Mouse (Mus musculus) embryonic fibroblast, embryonic 13.5 days (primary cell): ENCODE measurements around the gene Ptgds. TPM values are rescaled to one million over a fixed set of nuclear protein-coding genes. Genes with fewer than 3 reads are reported as not detected.
A peak's percentile ranks its signal among the peaks of the same experiment; 100 is the strongest.

Source experiments
- H3K27ac ChIP-seq: 2 replicates; pipeline ENCODE4 v1.5.1; 2012; ENCODE audit warnings: low read length, control low read depth, inconsistent platforms; ENCODE audit not compliant: insufficient read depth
- H3K4me1 ChIP-seq: 2 replicates; pipeline ENCODE4 v1.6.1; 2011; ENCODE audit warnings: low read length; ENCODE audit not compliant: control insufficient read depth, insufficient read depth
- H3K4me3 ChIP-seq: 2 replicates; pipeline ENCODE4 v1.5.1; 2011; ENCODE audit warnings: mild to moderate bottlenecking, control low read depth, low read length; ENCODE audit not compliant: insufficient read depth
- CTCF ChIP-seq: IDR thresholded peaks from 2 replicates; pipeline ENCODE4 v1.5.1; 2011; ENCODE audit warnings: mild to moderate bottlenecking, control low read depth, low read length, moderate library complexity, borderline replicate concordance; ENCODE audit not compliant: insufficient read depth
- POLR2A ChIP-seq: IDR thresholded peaks from 2 replicates; pipeline ENCODE4 v1.6.1; 2011; ENCODE audit warnings: low read depth, mild to moderate bottlenecking, control low read depth, low read length, moderate library complexity
- polyA plus RNA-seq: library from polyadenylated mRNA; stranded (reverse); fragments of >200 nt; gene quantifications from 2 replicates; pipeline ENCODE4 v1.2.4, GENCODE M21; 2011; ENCODE audit warnings: low read depth; ENCODE audit not compliant: missing spikeins, insufficient read length

Ptgds gene
- polyA plus RNA-seq, 1 experiment, result not detected

DNA sequence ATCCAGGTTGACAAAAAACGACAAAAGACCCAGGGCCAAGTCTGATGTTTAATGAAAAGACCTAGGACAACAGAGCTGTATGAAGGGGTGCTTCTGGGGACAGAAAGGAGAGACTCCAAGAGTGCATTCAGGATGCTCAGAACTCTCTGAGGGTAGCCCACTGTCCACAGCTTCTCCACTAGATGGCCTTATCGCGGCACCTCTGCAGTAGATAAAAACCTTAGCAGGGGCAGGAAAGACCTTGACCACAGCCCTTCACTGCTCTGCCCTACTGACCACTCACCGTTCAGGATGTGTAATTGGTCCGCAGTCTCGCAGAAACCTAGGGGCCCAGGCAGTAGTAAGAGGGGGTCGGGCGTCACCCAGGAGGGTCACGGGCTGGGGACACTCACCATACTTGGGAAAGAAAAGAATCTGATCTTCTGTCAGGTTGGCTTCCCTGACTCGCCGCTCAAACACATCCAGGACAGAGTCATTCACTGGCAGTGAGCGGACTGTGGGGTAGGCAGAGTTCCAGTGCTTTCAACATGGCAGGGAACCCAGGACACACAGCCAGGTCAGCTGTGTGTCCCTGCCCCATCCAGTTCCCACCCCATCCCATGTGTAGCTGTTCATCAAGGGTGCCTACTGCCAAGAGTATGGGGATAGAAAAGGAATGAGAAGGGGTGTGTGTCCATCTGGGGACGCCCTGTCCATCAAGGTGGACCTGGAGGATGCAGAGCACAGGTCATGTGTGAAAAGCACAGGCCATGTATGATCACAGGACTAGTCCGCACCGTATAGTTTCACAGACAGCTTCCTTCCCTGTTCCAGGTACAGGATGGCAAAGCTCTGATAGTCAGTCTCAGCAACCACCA is 29.0 kb upstream of the Ptgds start:
- no peaks in the 10 kb centered on the region for H3K4me1 ChIP-seq
- no peak overlapping the region for H3K4me3 ChIP-seq
- TF ChIP-seq CTCF (no peak), POLR2A (no peak)
- H3K27ac ChIP-seq, result no peak overlapping the region

DNA sequence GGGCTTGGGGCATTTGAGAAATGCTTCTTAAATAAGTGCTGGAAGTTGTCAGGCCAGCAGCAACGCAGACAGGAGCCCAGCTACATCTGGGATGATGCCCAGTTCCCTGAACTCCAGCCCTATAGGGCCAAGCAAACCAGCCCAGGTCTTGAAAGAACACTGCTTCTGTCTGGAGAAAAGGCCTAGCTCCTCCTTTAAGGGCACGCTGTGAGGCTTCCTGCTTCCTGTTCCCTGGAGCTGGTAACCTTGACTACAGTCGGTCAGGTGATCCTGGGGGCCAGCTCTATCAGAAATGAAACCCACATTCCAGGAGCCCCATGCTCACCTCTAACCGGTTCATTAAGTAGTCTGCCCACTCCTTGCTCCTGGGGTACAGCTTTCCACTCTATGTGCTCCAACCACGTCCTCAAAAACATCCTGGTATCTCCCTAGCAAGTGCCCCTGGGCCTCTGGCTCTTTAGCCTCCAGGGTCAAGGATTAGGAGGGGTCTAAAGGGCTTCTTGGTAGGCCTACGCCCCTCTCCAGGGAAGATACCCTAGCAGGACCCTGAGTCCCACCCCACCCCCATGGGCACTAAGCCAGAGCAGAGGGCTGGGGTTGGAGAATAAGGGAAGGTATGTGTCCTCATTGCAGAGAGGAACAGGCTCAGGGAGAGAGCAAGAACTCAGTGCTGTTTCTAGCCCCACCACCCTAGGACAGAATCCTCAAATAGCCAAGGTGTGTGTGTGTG is 28.2 kb upstream of the Ptgds start:
- TF ChIP-seq CTCF (no peak), POLR2A (no peak)
- no peak overlapping the region for H3K4me3 ChIP-seq
- H3K4me1 ChIP-seq, result no peaks in the 10 kb centered on the region
- no peak overlapping the region for H3K27ac ChIP-seq

DNA sequence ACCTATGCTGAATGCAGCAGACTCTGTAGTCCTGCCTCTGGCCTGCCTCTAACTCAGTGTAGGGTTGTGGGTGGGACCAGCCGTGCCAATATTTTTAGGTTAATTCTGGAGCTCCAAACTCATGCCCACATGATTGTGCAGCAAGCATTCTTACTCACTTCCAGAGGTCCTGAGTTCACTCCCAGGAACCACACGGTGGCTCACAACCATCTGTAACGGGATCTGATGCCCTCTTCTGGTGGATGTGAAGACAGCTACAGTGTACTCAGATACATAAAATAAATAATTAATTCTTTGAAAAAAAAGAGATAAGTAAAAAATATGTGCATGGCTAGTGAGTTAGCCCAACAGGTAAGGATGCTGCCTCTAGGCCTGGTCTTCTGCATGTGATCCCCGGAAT is 26.6 kb upstream of the Ptgds start:
- no peaks in the 10 kb centered on the region for H3K4me1 ChIP-seq
- H3K27ac ChIP-seq, result no peak overlapping the region
- H3K4me3 ChIP-seq, result no peak overlapping the region
- TF ChIP-seq CTCF, result peak; percentile 28; the same call in 1 of the 2 replicates
- TF ChIP-seq POLR2A, result no peak

DNA sequence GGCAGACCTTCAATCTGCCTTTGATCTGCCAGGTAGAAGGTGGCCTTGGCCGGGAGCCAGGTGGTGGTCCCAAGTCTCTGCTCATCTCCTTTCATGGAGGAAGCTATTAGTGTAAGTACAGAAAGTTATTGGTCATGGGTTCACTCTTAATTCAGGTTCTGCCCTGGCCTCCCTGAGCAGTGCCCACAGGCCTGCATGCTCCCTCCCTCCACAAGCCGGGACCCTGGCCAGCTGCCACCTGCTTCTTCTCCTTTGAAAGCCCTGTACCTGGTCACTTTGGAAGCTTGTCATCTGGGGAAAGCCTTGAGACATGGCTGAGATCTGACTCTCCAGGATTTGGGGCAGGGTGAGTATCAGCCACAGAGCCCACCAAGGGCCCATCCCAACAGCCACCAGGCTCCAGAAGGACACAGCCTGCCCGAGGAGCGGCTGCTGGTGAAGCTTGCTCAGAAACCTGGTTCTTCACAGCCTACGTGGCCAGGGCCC is 23.7 kb upstream of the Ptgds start, which contains the start of gene Lcn12:
TSS of gene Lcn12 (minus strand) at position 436 of the 486 bp plus-strand sequence.
- no peak within 1 kb of the TSS for H3K27ac ChIP-seq
- no peaks in the 10 kb centered on the region for H3K4me1 ChIP-seq
- H3K4me3 ChIP-seq, result no peak within 1 kb of the TSS
- no peak for TF ChIP-seq CTCF
- no peak for TF ChIP-seq POLR2A

DNA sequence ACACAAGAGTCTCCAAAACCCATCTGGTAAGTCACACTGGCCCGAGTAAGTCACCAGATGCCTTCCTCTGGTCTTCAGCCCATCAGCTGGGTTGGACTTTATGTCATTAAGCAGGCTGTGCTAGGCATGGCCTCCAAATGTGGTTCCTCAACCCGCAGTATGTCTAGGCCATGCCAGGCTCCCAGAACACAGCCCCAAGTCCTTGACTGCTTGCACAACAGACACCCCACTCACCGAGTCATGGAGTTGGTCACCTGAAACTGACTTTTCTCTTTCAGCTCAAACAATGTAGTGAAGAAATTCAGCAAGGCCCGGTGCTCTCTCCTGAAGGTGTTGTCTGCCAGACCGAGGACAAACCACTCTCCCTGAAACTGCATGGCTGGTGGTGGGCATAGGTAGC is 23.1 kb upstream of the Ptgds start:
- Histone ChIP-seq H3K4me1 (no peaks in the 10 kb centered on the region), H3K4me3 (no peak overlapping the region), H3K27ac (no peak overlapping the region)
- TF ChIP-seq POLR2A, result no peak
- no peak for TF ChIP-seq CTCF

DNA sequence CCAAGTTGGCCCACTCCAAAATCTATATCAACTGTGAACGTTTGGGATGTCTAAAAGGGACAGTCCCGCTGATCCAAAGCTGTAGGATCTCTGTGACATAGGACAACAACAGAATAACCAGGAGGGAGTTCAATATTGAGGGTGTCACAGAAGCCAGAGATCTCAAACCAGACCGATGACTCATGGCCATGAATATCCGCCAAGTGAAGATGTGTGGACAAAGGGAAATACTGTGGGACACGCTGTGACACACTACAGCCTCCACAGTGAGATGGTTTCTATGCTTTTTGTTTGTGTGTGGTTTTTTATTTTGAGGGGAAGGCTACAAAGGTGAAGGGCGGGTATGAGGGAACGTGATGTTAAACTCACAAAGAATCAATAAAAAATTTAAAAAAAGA is 18.8 kb upstream of the Ptgds start:
- Histone ChIP-seq H3K4me3 (no peak overlapping the region), H3K27ac (no peak overlapping the region), H3K4me1 (no peaks in the 10 kb centered on the region)
- TF ChIP-seq POLR2A (no peak), CTCF (no peak)

DNA sequence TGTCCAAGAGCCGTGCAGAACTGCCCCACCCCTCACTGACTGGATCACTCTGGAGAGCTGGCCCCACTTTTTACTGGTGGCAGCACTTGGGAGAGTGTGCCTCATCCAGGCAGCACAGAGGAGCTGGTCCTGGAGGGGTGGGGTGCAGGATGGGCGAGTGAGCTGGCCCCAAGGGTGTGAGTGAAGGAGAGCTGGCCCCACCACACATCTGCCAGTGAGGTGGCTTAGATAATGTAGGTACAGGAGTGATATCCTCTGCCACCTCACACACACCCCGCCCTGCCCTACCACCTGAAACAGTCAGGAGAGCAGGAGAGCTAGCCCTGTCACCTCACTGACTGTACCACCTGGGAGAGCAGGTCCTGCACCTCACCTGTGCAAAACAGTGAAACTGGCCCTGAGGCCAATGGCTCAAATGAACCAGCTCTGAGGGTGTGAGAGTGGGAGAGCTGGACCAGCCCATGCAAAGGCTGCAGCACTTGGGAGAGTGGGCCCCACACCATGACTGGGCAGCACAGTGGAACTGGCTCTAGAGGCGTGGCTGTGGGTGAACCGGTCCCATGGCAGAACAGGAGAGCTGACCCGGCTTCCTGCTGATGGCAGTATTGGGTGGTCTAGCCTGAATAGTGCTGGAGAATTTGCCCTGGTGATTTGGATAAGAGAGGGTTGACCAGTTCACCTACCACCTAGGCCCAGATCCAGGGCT is 18.3 kb upstream of the Ptgds start:
- H3K4me3 ChIP-seq, result no peak overlapping the region
- TF ChIP-seq POLR2A (no peak), CTCF (no peak)
- no peak overlapping the region for H3K27ac ChIP-seq

DNA sequence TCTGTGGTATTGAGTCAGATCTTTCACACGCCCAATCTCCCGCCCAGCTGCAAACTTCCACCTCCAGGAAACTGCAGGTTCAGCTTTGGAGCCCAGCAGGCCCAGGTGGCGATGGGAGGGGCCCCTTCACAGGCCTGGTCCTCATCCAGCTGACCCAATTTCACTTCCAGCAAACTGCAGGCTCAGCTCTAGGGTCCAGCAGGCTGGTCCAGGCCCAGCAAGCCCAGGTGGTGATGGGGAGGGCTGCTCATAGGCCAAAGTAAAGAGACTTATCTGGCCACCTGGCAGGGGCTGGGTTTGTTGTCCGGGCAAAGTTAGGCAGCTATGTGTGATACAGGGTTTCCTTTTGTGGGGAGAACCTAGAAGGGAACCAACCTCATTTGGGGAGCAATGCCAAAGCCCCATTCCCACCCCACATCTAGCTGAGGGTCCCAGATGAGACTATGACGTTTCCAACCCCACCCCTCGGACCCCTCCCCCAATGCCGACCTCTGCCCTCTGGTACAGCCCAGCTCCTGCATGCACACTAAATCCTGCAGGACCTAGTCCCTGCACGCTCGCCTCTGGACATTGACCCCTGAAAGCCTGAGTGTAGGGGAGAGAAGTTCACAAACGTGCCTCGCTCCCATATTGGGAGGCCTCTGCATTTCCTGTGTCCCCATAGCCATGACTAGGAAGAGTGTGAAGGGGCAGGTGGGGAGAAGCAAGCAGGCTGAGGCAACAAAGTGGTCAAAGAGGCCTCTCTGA is 15.2 kb upstream of the Ptgds start:
- Histone ChIP-seq H3K4me3 (no peak overlapping the region), H3K27ac (no peak overlapping the region), H3K4me1 (no peaks in the 10 kb centered on the region)
- TF ChIP-seq CTCF, result no peak
- no peak for TF ChIP-seq POLR2A

More for the DNA sequence above, 18.3 kb upstream of the Ptgds start:
- no peaks in the 10 kb centered on the region for H3K4me1 ChIP-seq

DNA sequence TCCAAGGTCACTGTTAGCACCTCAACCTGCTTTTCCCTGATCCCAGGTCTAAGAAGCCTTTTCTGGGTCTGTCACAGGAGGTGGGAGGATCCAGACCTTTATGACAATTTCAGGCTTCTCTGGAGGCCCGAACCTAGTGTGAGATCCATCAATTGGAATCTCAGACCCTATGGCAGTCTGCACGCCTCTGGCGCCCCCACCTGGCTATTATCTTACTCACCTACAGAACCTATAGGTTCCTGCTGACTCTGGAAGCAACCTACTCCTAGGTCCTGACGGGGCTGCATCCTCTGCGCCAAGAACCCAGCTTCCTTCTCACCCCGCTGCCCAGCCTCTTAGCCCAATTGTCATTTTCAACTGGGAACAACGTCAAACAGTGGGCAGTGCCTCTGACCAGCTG is 13.1 kb upstream of the Ptgds start:
- TF ChIP-seq CTCF, result 0 out of 2 replicates have a peak, but pooled peaks have one; percentile 21
- no peak for TF ChIP-seq POLR2A
- Histone ChIP-seq H3K4me1 (no peaks in the 10 kb centered on the region), H3K4me3 (no peak overlapping the region), H3K27ac (no peak overlapping the region)
